15 mouse cellular contexts compared by ENCODE assay signal in genomic region chr10:29542982-29543381, GRCm38 (mm10).
DNase-seq lines count a peak whose midpoint lies in the region; ATAC-seq lines count a peak whose summit lies in the region.
"Had no signal": no experiment of that assay in that cellular context is flagged by ENCODE, and none has a peak within 500 bp of the region (broad histone marks: within the 10 kb centered on the region; RNA-seq: fewer than 3 reads in every experiment).

No protein-coding gene starts in this region.

- peak; percentile 62; the same call in 1 of the 2 replicates for ATAC-seq in cerebellum, adult (ENCODE audit: insufficient number of reproducible peaks, low FRiP score, low TSS enrichment)
- ATAC-seq: activated CD4-positive, CD25-positive, alpha-beta regulatory T cell, adult 4 months; CD4-positive, CD25-positive, alpha-beta regulatory T cell, adult 4 months; forebrain, embryonic 14.5 days; forebrain, embryonic 16.5 days; Patski had no signal

- DNase-seq in cerebellum, postnatal 36 days = no peak
- peak; percentile 33 for DNase-seq in cerebellum, adult 9-10 months
- no peak for DNase-seq in cerebellum, postnatal 4 days (ENCODE audit: low spot score in 2 of 2)
- DNase-seq in brain, adult 2 months (ENCODE audit: low read depth, low spot score) = peak; percentile 53
- DNase-seq: adrenal gland, adult 8-10 months; adrenal gland, postnatal 14 days; adrenal gland, postnatal 36 days; B cell, adult 2 months; embryo, embryonic 11 days had no signal

Comparison
In these comparisons a context has a peak if more than half of its experiments do, and no peak if none do; other contexts are left out.
1. DNase-seq: peak in cerebellum, adult 9-10 months (single experiment) and brain, adult 2 months (single experiment); none in cerebellum, postnatal 36 days (0 of 2) and cerebellum, postnatal 4 days (0 of 2).